Mouse (Mus musculus) liver, embryonic 14.5 days (tissue): ENCODE results near the gene Naa40.

Experiments
- CTCF ChIP-seq: IDR thresholded peaks from 2 replicates; pipeline ENCODE4 v1.5.1; 2016; ENCODE audit warnings: antibody characterized with exemption, low read depth, control low read depth
- EP300 ChIP-seq: IDR thresholded peaks from 2 replicates; pipeline ENCODE4 v1.6.1; 2016; ENCODE audit warnings: antibody characterized with exemption, low read depth

GRCm38 (mm10) chr19:7182273-7182949 is 58.6 kb downstream of the Naa40 start:
- no peak for TF ChIP-seq CTCF
- TF ChIP-seq EP300, result no peak
